Mouse (Mus musculus) spleen, postnatal 10 days (tissue): ENCODE data around the gene Obp1b.
"Not testable (repeated sequence)": the region's sequence is repeated elsewhere in the genome, so short reads cannot be mapped to it uniquely, and the experiment has no call there.

ENCODE experiments used
- DNase-seq, 2 experiments: peaks; one replicate each; pipeline ENCODE4 v3.0.0; 2021 to 2022; ENCODE audit warnings: low spot score in 2 of 2

Gene Obp1b

DNA sequence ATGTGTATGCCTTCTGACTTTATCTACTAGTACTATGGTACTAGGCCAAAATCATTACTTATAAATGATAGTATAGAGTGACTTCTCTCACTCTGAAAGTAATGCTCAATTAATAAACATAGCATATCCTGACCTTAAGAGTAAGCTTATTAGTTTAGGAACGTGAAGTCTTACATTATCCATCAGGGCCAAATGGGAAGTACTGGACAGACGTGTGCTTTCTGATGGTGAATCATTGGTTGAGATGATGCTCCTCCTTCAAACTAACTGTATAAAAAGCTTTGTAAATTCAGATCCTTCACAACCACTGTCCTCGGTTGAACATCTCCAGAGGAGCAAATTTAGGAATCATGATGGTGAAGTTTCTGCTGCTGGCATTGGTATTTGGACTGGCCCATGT is at the start of gene Obp1b:
TSS of gene Obp1b (plus strand) at position 301 of the 400 bp plus-strand sequence.
- not testable (repeated sequence) for DNase-seq

DNA sequence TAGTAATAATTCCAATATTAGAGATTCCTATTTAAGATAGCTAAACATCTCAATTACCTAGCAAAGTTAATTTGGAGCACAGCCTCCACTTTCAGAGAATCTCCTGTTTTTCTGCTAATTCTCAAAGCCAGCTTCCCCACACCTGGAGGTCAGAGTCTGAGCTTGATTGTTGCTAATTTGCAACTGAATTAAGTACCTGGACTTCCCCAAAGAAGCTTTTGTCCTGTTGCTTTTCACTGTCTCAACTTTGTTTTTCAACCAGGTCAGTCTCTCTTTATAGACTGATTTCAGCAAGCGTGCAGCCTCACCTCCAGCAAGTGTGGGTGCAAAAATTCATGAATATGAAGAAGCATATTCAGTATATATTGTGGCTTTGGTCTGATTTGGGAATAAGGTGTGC is 15.6 kb downstream of the Obp1b start:
- not testable (repeated sequence) for DNase-seq

- DNase-seq: no peak
Observed at GRCm38 (mm10) chrX:78202829-78203228, 16.3 kb downstream of the Obp1b start.
